Mouse (Mus musculus) MEL (cell line): ENCODE measurements around the gene Fbxo9. TPM values are rescaled to one million over a fixed set of nuclear protein-coding genes. Genes with fewer than 3 reads are reported as not detected.
A peak's percentile ranks its signal among the peaks of the same experiment; 100 is the strongest.

Experiments
- DNase-seq: peaks from one replicate; pipeline ENCODE4 v3.0.0; 2011; ENCODE audit warnings: low read depth, low spot score
- H3K27ac ChIP-seq: 2 replicates; pipeline ENCODE4 v1.5.1; 2012; ENCODE audit warnings: low read depth, mild to moderate bottlenecking, control low read depth, low read length, moderate library complexity; ENCODE audit not compliant: control insufficient read depth
- H3K27me3 ChIP-seq, 2 experiments: fragments of 150-350 bp in 1 of 2; sonication (generic) in 1 of 2; 2 replicates each; pipeline ENCODE4 v1.6.1; 2012; ENCODE audit warnings: low read length in 2 of 2, mild to moderate bottlenecking in 2 of 2, improper control_type of control experiment in 1 of 2, moderate library complexity in 1 of 2; ENCODE audit not compliant: insufficient read depth in 2 of 2, control insufficient read depth in 1 of 2
- H3K36me3 ChIP-seq, 2 experiments: 2 replicates each; pipeline ENCODE4 v1.6.1; 2012 to 2014; ENCODE audit warnings: low read length in 2 of 2, improper control_type of control experiment in 1 of 2, inconsistent platforms in 1 of 2, mild to moderate bottlenecking in 1 of 2; ENCODE audit not compliant: insufficient read depth in 2 of 2, control insufficient read depth in 1 of 2
- H3K4me1 ChIP-seq, 2 experiments: fragments of 150-350 bp in 1 of 2; sonication (generic) in 1 of 2; 2 replicates each; pipeline ENCODE4 v1.6.1; 2012; ENCODE audit warnings: low read length in 2 of 2, improper control_type of control experiment in 1 of 2, mild to moderate bottlenecking in 1 of 2; ENCODE audit not compliant: insufficient read depth in 2 of 2, control insufficient read depth in 1 of 2
- H3K4me3 ChIP-seq, 2 experiments: fragments of 150-350 bp in 1 of 2; sonication (generic) in 1 of 2; 2 replicates each; pipeline ENCODE4 v1.5.1; 2012; ENCODE audit warnings: low read depth in 2 of 2, low read length in 2 of 2, mild to moderate bottlenecking in 2 of 2, moderate library complexity in 2 of 2, control low read depth in 1 of 2, improper control_type of control experiment in 1 of 2; ENCODE audit not compliant: control insufficient read depth in 1 of 2, insufficient read depth in 1 of 2
- H3K79me2 ChIP-seq: 2 replicates; pipeline ENCODE4 v1.6.1; 2012; ENCODE audit warnings: mild to moderate bottlenecking, low read length, moderate library complexity; ENCODE audit not compliant: control insufficient read depth, poor library complexity, insufficient read depth
- H3K9ac ChIP-seq: 2 replicates; pipeline ENCODE4 v1.6.1; 2012; ENCODE audit warnings: low read depth, mild to moderate bottlenecking, control low read depth, low read length, moderate library complexity; ENCODE audit not compliant: control insufficient read depth, poor library complexity, severe bottlenecking
- H3K9me3 ChIP-seq: fragments of 150-350 bp; sonication (generic); replicated peaks from 2 replicates; pipeline ENCODE4 v1.6.1; 2012; ENCODE audit warnings: mild to moderate bottlenecking, low read length, improper control_type of control experiment, moderate library complexity; ENCODE audit not compliant: insufficient read depth
- CHD1 ChIP-seq: IDR thresholded peaks from 2 replicates; pipeline ENCODE4 v1.6.1; 2012; ENCODE audit warnings: low read depth, mild to moderate bottlenecking, inconsistent platforms, low read length, improper control_type of control experiment
- CTCF ChIP-seq, 3 experiments: IDR thresholded peaks in 2 of 3; conservative IDR thresholded peaks in 1 of 3; 2 replicates each; pipeline ENCODE4 v1.5.1; 2011 to 2012; ENCODE audit warnings: low read length in 3 of 3, low read depth in 2 of 3, mild to moderate bottlenecking in 2 of 3, improper control_type of control experiment in 1 of 3, inconsistent platforms in 1 of 3, mixed read lengths in 1 of 3, moderate library complexity in 1 of 3; ENCODE audit not compliant: control insufficient read depth in 1 of 3, insufficient read depth in 1 of 3, poor library complexity in 1 of 3, severe bottlenecking in 1 of 3
- EP300 ChIP-seq, 2 experiments: IDR thresholded peaks; 2 replicates each; pipeline ENCODE4 v1.6.1; 2011; ENCODE audit warnings: improper control_type of control experiment in 2 of 2, low read length in 2 of 2, low read depth in 1 of 2, mild to moderate bottlenecking in 1 of 2
- GABPA ChIP-seq: IDR thresholded peaks from 2 replicates; pipeline ENCODE4 v1.6.1; 2012; ENCODE audit warnings: low read depth, mild to moderate bottlenecking, inconsistent platforms, low read length, improper control_type of control experiment, moderate library complexity
- KAT2A ChIP-seq: conservative IDR thresholded peaks from 2 replicates; pipeline ENCODE4 v1.6.1; 2012; ENCODE audit warnings: low read depth, low read length, improper control_type of control experiment, inconsistent platforms
- MAFK ChIP-seq: IDR thresholded peaks from 2 replicates; pipeline ENCODE4 v1.6.1; 2011; ENCODE audit warnings: low read depth, mild to moderate bottlenecking, low read length, improper control_type of control experiment, borderline replicate concordance
- MAX ChIP-seq: IDR thresholded peaks from 2 replicates; pipeline ENCODE4 v1.6.1; 2011; ENCODE audit warnings: low read length, improper control_type of control experiment
- MEF2A ChIP-seq: IDR thresholded peaks from 2 replicates; pipeline ENCODE4 v1.6.1; 2014; ENCODE audit warnings: low read depth, mild to moderate bottlenecking, inconsistent platforms, low read length, improper control_type of control experiment; ENCODE audit not compliant: poor library complexity, insufficient replicate concordance, severe bottlenecking; ENCODE audit errors: extremely low read depth
- MXI1 ChIP-seq: IDR thresholded peaks from 2 replicates; pipeline ENCODE4 v1.6.1; 2011; ENCODE audit warnings: mild to moderate bottlenecking, low read depth, low read length, improper control_type of control experiment
- MYB ChIP-seq: IDR thresholded peaks from 2 replicates; pipeline ENCODE4 v1.6.1; 2011; ENCODE audit warnings: mild to moderate bottlenecking, low read depth, low read length, improper control_type of control experiment
- MYC ChIP-seq: IDR thresholded peaks from 2 replicates; pipeline ENCODE4 v1.6.1; 2011; ENCODE audit warnings: low read depth, mild to moderate bottlenecking, low read length, improper control_type of control experiment, moderate library complexity
- NELFE ChIP-seq: IDR thresholded peaks from 2 replicates; pipeline ENCODE4 v1.6.1; 2011; ENCODE audit warnings: low read depth, low read length, improper control_type of control experiment
- RAD21 ChIP-seq: IDR thresholded peaks from 2 replicates; pipeline ENCODE4 v1.6.1; 2011; ENCODE audit warnings: mild to moderate bottlenecking, low read depth, low read length, improper control_type of control experiment
- SIN3A ChIP-seq: IDR thresholded peaks from 2 replicates; pipeline ENCODE4 v1.6.1; 2012; ENCODE audit warnings: low read length, improper control_type of control experiment, inconsistent platforms
- SMC3 ChIP-seq: IDR thresholded peaks from 2 replicates; pipeline ENCODE4 v1.6.1; 2011; ENCODE audit warnings: low read depth, low read length, improper control_type of control experiment
- TCF12 ChIP-seq: IDR thresholded peaks from 2 replicates; pipeline ENCODE4 v1.6.1; 2014; ENCODE audit warnings: low read depth, mild to moderate bottlenecking, inconsistent platforms, low read length, improper control_type of control experiment, moderate library complexity
- USF1 ChIP-seq: IDR thresholded peaks from 2 replicates; pipeline ENCODE4 v1.6.1; 2014; ENCODE audit warnings: low read depth, mild to moderate bottlenecking, inconsistent platforms, low read length, improper control_type of control experiment, moderate library complexity
- polyA plus RNA-seq, 2 experiments: library from polyadenylated mRNA; stranded (reverse) in 1 of 2; unstranded in 1 of 2; fragments of >175 nt in 1 of 2; fragments of >200 nt in 1 of 2; gene quantifications; 2 replicates each; pipeline versions ENCODE4 v1.2.1 to v1.2.4; 2012; ENCODE audit warnings: low replicate concordance in 2 of 2, low read depth in 1 of 2; ENCODE audit not compliant: insufficient read length in 2 of 2, insufficient read depth in 1 of 2, missing spikeins in 1 of 2
- total RNA-seq: library from RNA; depleted of rRNA; stranded (reverse); fragments of 300-350 nt; gene quantifications from 2 replicates; pipeline ENCODE4 v1.2.3, GENCODE M21; 2012

Gene Fbxo9
- total and polyA plus RNA-seq, 3 experiments: 47.0 to 402 (median 56.0) TPM

- H3K27ac ChIP-seq: no peak overlapping the region
Observed at GRCm38 (mm10) chr9:78078240-78078639, 30.6 kb downstream of the Fbxo9 start.

GRCm38 (mm10) chr9:78075256-78075655 is 33.6 kb downstream of the Fbxo9 start:
- no peaks in the 10 kb centered on the region for H3K27me3 ChIP-seq
- no peak overlapping the region for H3K27ac ChIP-seq
- no peak overlapping the region for H3K4me3 ChIP-seq
- peaks cover 0 to 3% of the 10 kb centered on the region in 2 experiments; a peak in 2 of 4 replicates for H3K36me3 ChIP-seq
- H3K9me3 ChIP-seq: no peaks in the 10 kb centered on the region
- H3K79me2 ChIP-seq: no peaks in the 10 kb centered on the region
- TF ChIP-seq MYC (no peak), NELFE (no peak), SIN3A (no peak), KAT2A (no peak), CTCF (IDR thresholded peaks at IDR 0.05 in 2 of 3, conservative IDR thresholded peaks at IDR 0.05 in 1 of 3; ENCODE audit: control insufficient read depth in 1 of 3, insufficient read depth in 1 of 3, low read depth in 2 of 3, low read length in 3 of 3, poor library complexity in 1 of 3, severe bottlenecking in 1 of 3) (no peak), CHD1 (no peak), USF1 (no peak), MEF2A (no peak), MYB (no peak)
- peaks cover 0 to 5% of the 10 kb centered on the region in 2 experiments; a peak in 2 of 4 replicates for H3K4me1 ChIP-seq
- H3K9ac ChIP-seq: no peak overlapping the region
- no peak for DNase-seq

More at GRCm38 (mm10) chr9:78078240-78078639, 30.6 kb downstream of the Fbxo9 start:
- DNase-seq: peak; percentile 27
- Histone ChIP-seq H3K4me3 (no peak overlapping the region), H3K36me3 (peaks cover under 1 to 3% of the 10 kb centered on the region in 2 experiments; a peak in 3 of 4 replicates), H3K9me3 (no peaks in the 10 kb centered on the region), H3K27me3 (no peaks in the 10 kb centered on the region), H3K79me2 (no peaks in the 10 kb centered on the region), H3K9ac (no peak overlapping the region), H3K4me1 (peaks cover 0 to 5% of the 10 kb centered on the region in 2 experiments; a peak in 2 of 4 replicates)
- TF ChIP-seq RAD21: peak; percentile 42
- no peak for TF ChIP-seq MXI1
- no peak for TF ChIP-seq TCF12
- peak; percentile 15; the same call in 1 of the 2 replicates for TF ChIP-seq SMC3
- TF ChIP-seq MYC: no peak
- no peak for TF ChIP-seq EP300 (IDR thresholded peaks at IDR 0.05; ENCODE audit: low read depth in 1 of 2, low read length in 2 of 2)
- TF ChIP-seq CTCF (IDR thresholded peaks at IDR 0.05 in 2 of 3, conservative IDR thresholded peaks at IDR 0.05 in 1 of 3; ENCODE audit: control insufficient read depth in 1 of 3, insufficient read depth in 1 of 3, low read depth in 2 of 3, low read length in 3 of 3, poor library complexity in 1 of 3, severe bottlenecking in 1 of 3): peak in 2 of 3 experiments; percentile 7 to 50; a peak in 3 of 6 replicates
- TF ChIP-seq MAFK: no peak
- TF ChIP-seq MAX: no peak
- TF ChIP-seq GABPA: no peak
